Comparison of ENCODE assay signal across 27 mouse cellular contexts in the genomic region with DNA sequence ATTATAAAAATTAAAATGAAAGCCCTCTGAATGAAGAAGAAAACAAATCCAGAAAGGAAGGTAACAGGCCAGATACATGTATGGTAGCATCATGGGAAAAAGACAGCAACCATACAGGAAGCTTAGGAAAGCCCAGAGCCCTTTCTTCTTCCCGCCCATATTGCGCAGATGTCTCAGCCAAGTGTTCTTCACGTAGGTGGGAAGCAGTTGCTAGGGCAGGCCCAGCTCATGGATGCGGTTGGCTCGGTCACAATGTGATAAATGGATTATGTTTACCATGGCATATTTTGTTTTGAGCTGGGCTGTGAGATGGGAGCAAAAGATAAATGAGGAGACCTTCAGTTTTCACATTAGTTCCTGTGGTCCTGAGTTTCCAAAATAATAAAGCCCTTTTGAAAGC. TPM values are rescaled to one million over a fixed set of nuclear protein-coding genes. Genes with fewer than 3 reads are reported as not detected.
"Had no signal": no experiment of that assay in that cellular context is flagged by ENCODE, and none has a peak within 500 bp of the region (broad histone marks: within the 10 kb centered on the region; RNA-seq: fewer than 3 reads in every experiment).

No protein-coding gene starts in this region.

- H3K4me3 ChIP-seq: limb, embryonic 12.5 days; limb, embryonic 15.5 days; liver, embryonic 12.5 days; midbrain, embryonic 12.5 days; midbrain, embryonic 15.5 days; neural tube, embryonic 12.5 days; neural tube, embryonic 15.5 days had no signal

- H3K27ac ChIP-seq: kidney, postnatal 0 days; limb, embryonic 12.5 days; limb, embryonic 15.5 days; midbrain, embryonic 12.5 days; midbrain, embryonic 15.5 days; neural tube, embryonic 12.5 days; neural tube, embryonic 15.5 days; stomach, postnatal 0 days had no signal

- H3K36me3 ChIP-seq: limb, embryonic 15.5 days; midbrain, embryonic 12.5 days; midbrain, embryonic 15.5 days; neural tube, embryonic 12.5 days; neural tube, embryonic 15.5 days had no signal

- ATAC-seq: liver, embryonic 12.5 days; midbrain, embryonic 15.5 days had no signal

- H3K27me3 ChIP-seq: limb, embryonic 12.5 days; limb, embryonic 15.5 days; liver, embryonic 12.5 days; midbrain, embryonic 12.5 days; midbrain, embryonic 15.5 days; neural tube, embryonic 12.5 days; neural tube, embryonic 15.5 days had no signal

- H3K4me2 ChIP-seq: limb, embryonic 12.5 days; limb, embryonic 15.5 days; liver, embryonic 12.5 days; midbrain, embryonic 12.5 days; midbrain, embryonic 15.5 days; neural tube, embryonic 12.5 days; neural tube, embryonic 15.5 days had no signal

- H3K9me3 ChIP-seq: limb, embryonic 12.5 days; limb, embryonic 15.5 days; liver, embryonic 12.5 days; midbrain, embryonic 12.5 days; midbrain, embryonic 15.5 days; neural tube, embryonic 12.5 days; neural tube, embryonic 15.5 days had no signal

- DNase-seq: kidney, adult 2 months; kidney, postnatal 25 days; left cerebral cortex, postnatal 4 days; lung, adult 2 months; lung, postnatal 14 days; lung, postnatal 4 days; right cerebral cortex, adult 18-20 months; right cerebral cortex, postnatal 14 days; right cerebral cortex, postnatal 4 days; thymus, adult 2 months; thymus, postnatal 14 days; thymus, postnatal 4 days had no signal

- H3K9ac ChIP-seq: limb, embryonic 12.5 days; limb, embryonic 15.5 days; liver, embryonic 12.5 days; midbrain, embryonic 12.5 days; midbrain, embryonic 15.5 days; neural tube, embryonic 12.5 days; neural tube, embryonic 15.5 days had no signal

RNA-seq across cellular contexts. Expression of a gene that starts 32.6 kb away (rescaled TPM):
- total RNA-seq: megakaryocyte progenitor cell, adult 5-6 weeks had no signal
- polyA plus RNA-seq: kidney, adult 2 months; kidney, embryonic 14.5 days; kidney, postnatal 0 days; large intestine, adult 2 months; limb, embryonic 12.5 days; liver, embryonic 12.5 days; liver, embryonic 16.5 days; lung, adult 2 months; lung, embryonic 16.5 days; midbrain, embryonic 12.5 days; neural tube, embryonic 12.5 days; neural tube, embryonic 15.5 days; stomach, embryonic 14.5 days; stomach, postnatal 0 days; thymus, adult 2 months had no signal
